Mouse (Mus musculus) CD4-positive helper T cell, adult 2 months (primary cell): ENCODE data around the gene Mbl2.
"Not testable (repeated sequence)": the region's sequence is repeated elsewhere in the genome, so short reads cannot be mapped to it uniquely, and the experiment has no call there.

Source experiments
- DNase-seq: peaks from one replicate; pipeline ENCODE4 v3.0.0-alpha.2; 2012; ENCODE audit warnings: low read depth, missing footprints, low spot score

Gene Mbl2

GRCm38 (mm10) chr19:30232691-30233090 is at the start of gene Mbl2:
Mbl2 (plus strand) TSS chr19:30232942.
- no peak for DNase-seq

- DNase-seq, result no peak
Observed at GRCm38 (mm10) chr19:30185536-30185935, 47.2 kb upstream of the Mbl2 start.

GRCm38 (mm10) chr19:30187232-30187631 is 45.5 kb upstream of the Mbl2 start:
- no peak for DNase-seq

GRCm38 (mm10) chr19:30194999-30195398 is 37.7 kb upstream of the Mbl2 start:
- no peak for DNase-seq

GRCm38 (mm10) chr19:30202177-30202576 is 30.6 kb upstream of the Mbl2 start:
- DNase-seq, result no peak

GRCm38 (mm10) chr19:30205159-30205816 is 27.5 kb upstream of the Mbl2 start:
- peak; percentile 16 for DNase-seq

GRCm38 (mm10) chr19:30205874-30206273 is 26.9 kb upstream of the Mbl2 start:
- DNase-seq, result no peak

GRCm38 (mm10) chr19:30206981-30207380 is 25.8 kb upstream of the Mbl2 start:
- DNase-seq, result no peak

GRCm38 (mm10) chr19:30209006-30209405 is 23.7 kb upstream of the Mbl2 start:
- DNase-seq, result not testable (repeated sequence)

- no peak for DNase-seq
Observed at GRCm38 (mm10) chr19:30214026-30214425, 18.7 kb upstream of the Mbl2 start.

GRCm38 (mm10) chr19:30215736-30216135 is 17.0 kb upstream of the Mbl2 start:
- not testable (repeated sequence) for DNase-seq

- DNase-seq, result no peak
Observed at GRCm38 (mm10) chr19:30216186-30216585, 16.6 kb upstream of the Mbl2 start.

GRCm38 (mm10) chr19:30217335-30217734 is 15.4 kb upstream of the Mbl2 start:
- no peak for DNase-seq

GRCm38 (mm10) chr19:30222593-30222992 is 10.1 kb upstream of the Mbl2 start:
- DNase-seq, result not testable (repeated sequence)

- DNase-seq, result no peak
Observed at GRCm38 (mm10) chr19:30229477-30229876, 3.3 kb upstream of the Mbl2 start.

GRCm38 (mm10) chr19:30234416-30234815 is 1.7 kb downstream of the Mbl2 start:
- DNase-seq, result no peak

GRCm38 (mm10) chr19:30247359-30247758 is 14.6 kb downstream of the Mbl2 start:
- DNase-seq, result peak; percentile 9

- DNase-seq, result peak; percentile 14
Observed at GRCm38 (mm10) chr19:30248822-30249221, 16.1 kb downstream of the Mbl2 start.

GRCm38 (mm10) chr19:30252253-30252652 is 19.5 kb downstream of the Mbl2 start:
- DNase-seq, result no peak

GRCm38 (mm10) chr19:30256339-30256738 is 23.6 kb downstream of the Mbl2 start:
- DNase-seq, result no peak

- DNase-seq, result no peak
Observed at GRCm38 (mm10) chr19:30281125-30281524, 48.4 kb downstream of the Mbl2 start.

- no peak for DNase-seq
Observed at GRCm38 (mm10) chr19:30287899-30288490, 55.3 kb downstream of the Mbl2 start.
